Mouse (Mus musculus): ENCODE measurements around the gene Trex1. TPM values are rescaled to one million over a fixed set of nuclear protein-coding genes. Genes with fewer than 3 reads are reported as not detected.

The Trex1 gene
- polyA plus RNA-seq, 1 experiment from 2014 or later: 14.5 TPM

GRCm38 (mm10) chr9:109056081-109056690, 3.3 kb downstream of the Trex1 start:
- Histone ChIP-seq H3K9ac (replicated peaks) (0 out of 2 replicates have a peak overlapping the region, but pooled peaks have one; percentile 25), H3K4me3 (replicated peaks) (no peak overlapping the region), H3K4me1 (replicated peaks) (peaks cover 25% of the 10 kb centered on the region), H3K9me3 (no peaks in the 10 kb centered on the region), H3K4me2 (replicated peaks) (no peak overlapping the region), H3K27me3 (no peaks in the 10 kb centered on the region), H3K27ac (no peak overlapping the region), H3K36me3 (peaks cover 44% of the 10 kb centered on the region)
- WGBS: 94% methylated on average over 17 of the region's 17 CpGs
- ATAC-seq: no peak

DNA sequence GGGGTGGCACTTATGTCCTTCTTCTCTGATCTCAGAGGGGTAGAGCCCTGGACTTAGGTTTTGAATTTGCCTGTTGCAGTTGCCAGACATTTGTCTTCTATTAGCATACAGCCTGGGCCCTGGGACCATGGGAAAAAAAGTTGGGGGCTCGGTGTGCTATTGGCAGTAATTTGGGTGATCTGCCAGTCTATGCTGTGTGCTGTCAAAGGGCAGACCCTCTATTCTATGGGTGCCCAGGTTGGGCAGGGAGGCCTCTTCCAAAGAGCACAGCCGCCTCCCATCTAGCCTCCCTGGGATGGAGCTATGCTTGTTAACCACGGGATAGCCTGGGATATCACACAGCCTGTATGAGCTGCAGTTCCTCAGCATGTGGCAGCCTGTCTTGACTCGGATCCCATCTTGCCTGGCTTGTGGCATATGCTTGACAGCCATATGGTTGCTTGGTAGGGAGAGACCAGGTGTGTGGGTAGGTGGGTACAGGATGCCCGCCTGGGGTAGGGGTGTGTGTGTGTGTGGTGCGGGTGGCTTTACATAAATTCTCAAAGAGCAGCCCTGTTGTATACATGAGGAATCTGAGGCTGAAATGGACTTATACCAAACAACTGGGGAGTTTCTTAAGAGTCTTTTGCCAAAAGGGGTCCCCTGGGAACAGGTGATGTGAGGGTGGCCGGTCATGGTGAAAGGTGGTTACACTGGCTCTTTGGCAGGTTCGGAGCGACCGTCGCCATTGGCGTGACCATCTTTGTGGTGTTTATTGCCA, 4.1 kb downstream of the Trex1 start:
- Histone ChIP-seq H3K4me3 (replicated peaks) (peak overlapping the region; percentile 34), H3K36me3 (peaks cover 36% of the 10 kb centered on the region), H3K4me2 (replicated peaks) (peak overlapping the region; percentile 50), H3K27ac (peak overlapping the region; percentile 30; the same call in 1 of the 2 replicates), H3K9me3 (no peaks in the 10 kb centered on the region), H3K27me3 (no peaks in the 10 kb centered on the region), H3K9ac (replicated peaks) (peak overlapping the region; percentile 55), H3K4me1 (replicated peaks) (peaks cover 25% of the 10 kb centered on the region)
- no peak for ATAC-seq
- WGBS: 88% methylated on average over 12 of the region's 12 CpGs

- H3K9me3 ChIP-seq: no peaks in the 10 kb centered on the region
- WGBS: 9% methylated on average over 7 of the region's 7 CpGs
- ATAC-seq: peak; percentile 74
- peak overlapping the region; percentile 34 for H3K4me3 ChIP-seq (replicated peaks)
- H3K27ac ChIP-seq: peak overlapping the region; percentile 30
- H3K27me3 ChIP-seq: no peaks in the 10 kb centered on the region
- H3K4me1 ChIP-seq (replicated peaks): peaks cover 23% of the 10 kb centered on the region
- H3K4me2 ChIP-seq (replicated peaks): peak overlapping the region; percentile 50
- H3K36me3 ChIP-seq: peaks cover 30% of the 10 kb centered on the region
- peak overlapping the region; percentile 55 for H3K9ac ChIP-seq (replicated peaks)
These were observed 4.8 kb downstream of the Trex1 start for GRCm38 (mm10) chr9:109054712-109055111.

GRCm38 (mm10) chr9:109053851-109054250, 5.7 kb downstream of the Trex1 start:
- Histone ChIP-seq H3K36me3 (peaks cover 30% of the 10 kb centered on the region), H3K27ac (no peak overlapping the region), H3K9ac (replicated peaks) (no peak overlapping the region), H3K4me1 (replicated peaks) (peaks cover 16% of the 10 kb centered on the region), H3K4me2 (replicated peaks) (no peak overlapping the region), H3K9me3 (no peaks in the 10 kb centered on the region), H3K27me3 (no peaks in the 10 kb centered on the region), H3K4me3 (replicated peaks) (no peak overlapping the region)
- 82% methylated on average over 6 of the region's 6 CpGs for WGBS
- ATAC-seq: no peak

GRCm38 (mm10) chr9:109053366-109053765, 6.2 kb downstream of the Trex1 start:
- WGBS: 79% methylated on average over 3 of the region's 3 CpGs
- Histone ChIP-seq H3K4me1 (replicated peaks) (peaks cover 11% of the 10 kb centered on the region), H3K9ac (replicated peaks) (no peak overlapping the region), H3K36me3 (peaks cover 25% of the 10 kb centered on the region), H3K4me2 (replicated peaks) (no peak overlapping the region), H3K27ac (no peak overlapping the region), H3K4me3 (replicated peaks) (no peak overlapping the region), H3K27me3 (no peaks in the 10 kb centered on the region), H3K9me3 (no peaks in the 10 kb centered on the region)
- ATAC-seq: no peak

DNA sequence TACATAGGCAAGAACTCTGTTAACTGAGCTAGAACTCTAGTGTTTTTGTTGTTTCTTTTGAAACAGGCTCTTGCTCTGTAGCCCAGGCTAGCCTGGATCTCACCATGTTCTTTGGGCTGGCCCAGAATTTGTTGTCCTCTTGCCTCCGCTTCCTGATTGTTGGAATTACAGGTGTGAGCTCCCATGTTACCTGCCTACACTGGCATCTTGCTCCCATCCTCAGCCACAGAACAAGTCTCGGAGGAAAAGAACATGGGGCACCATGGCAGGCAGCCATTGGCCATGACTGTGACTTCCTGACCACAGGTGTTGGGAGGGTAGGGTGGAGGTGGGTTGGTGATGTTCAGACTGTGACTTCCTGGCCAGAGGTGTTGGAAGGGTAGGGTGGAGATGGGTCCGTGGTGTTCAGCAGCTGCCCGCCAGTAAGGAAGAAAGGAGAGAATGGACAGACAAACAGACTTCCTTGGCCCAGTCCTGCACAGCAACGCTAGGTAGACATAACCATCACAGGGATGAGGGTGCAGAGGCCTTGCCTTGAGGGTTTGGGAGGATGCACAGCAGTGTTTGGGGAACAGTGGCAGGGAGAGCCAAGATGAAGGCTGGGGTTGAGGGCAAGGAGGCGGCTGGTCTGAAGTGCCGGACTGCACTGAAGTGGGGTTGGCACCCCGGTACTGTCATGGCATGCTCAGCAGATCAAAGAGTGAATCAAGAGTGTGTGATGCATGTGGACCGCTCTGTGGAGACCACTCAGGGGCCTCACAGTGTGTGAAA, 6.9 kb downstream of the Trex1 start:
- WGBS: 87% methylated on average over 9 of the region's 9 CpGs
- no peak for ATAC-seq
- H3K27me3 ChIP-seq: no peaks in the 10 kb centered on the region
- H3K4me2 ChIP-seq (replicated peaks): no peak overlapping the region
- H3K4me3 ChIP-seq (replicated peaks): no peak overlapping the region
- H3K9ac ChIP-seq (replicated peaks): no peak overlapping the region
- H3K4me1 ChIP-seq (replicated peaks): peaks cover 11% of the 10 kb centered on the region
- peaks cover 18% of the 10 kb centered on the region for H3K36me3 ChIP-seq
- H3K27ac ChIP-seq: no peak overlapping the region
- H3K9me3 ChIP-seq: no peaks in the 10 kb centered on the region

DNA sequence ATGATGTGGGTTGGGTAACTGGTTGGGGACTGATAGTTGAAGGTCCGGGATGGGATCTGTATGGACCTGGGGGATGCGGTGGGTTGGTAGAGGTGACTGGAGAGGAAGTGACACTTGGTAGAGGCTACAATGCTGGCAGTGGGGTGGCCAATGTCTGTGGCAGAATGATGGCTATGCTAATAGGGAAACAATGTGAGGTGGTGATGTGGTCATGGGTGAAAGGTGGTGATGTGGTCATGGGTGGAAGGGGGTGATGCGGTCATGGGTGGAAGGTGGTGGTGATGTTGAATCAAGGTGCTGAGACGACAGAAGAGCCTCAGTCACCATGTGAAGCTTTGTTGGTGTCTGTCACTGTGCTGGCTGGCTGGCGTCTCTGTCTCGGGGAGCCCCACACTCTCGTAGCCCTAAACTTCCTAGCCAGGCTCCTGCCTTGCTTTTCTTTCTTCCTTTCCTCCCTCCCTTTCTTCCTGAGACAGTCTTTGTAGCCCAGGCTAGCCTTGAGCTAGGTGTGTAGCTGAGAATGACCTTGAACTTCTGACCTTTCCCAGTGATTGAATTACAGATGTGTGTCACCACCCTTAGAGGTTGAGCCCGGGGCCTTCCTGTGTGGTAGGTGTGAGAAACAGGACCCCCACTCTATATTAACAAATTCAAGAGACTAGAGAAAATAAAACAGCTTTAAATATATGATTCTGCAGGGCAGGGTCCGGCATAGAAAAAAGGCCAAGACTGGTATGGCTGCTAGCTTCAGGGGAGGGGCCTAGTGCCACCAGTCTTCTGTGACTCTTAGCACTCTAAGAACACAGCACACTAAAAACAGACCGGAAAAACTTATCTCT, 7.7 kb downstream of the Trex1 start:
- H3K36me3 ChIP-seq: peaks cover 10% of the 10 kb centered on the region
- H3K9ac ChIP-seq (replicated peaks): no peak overlapping the region
- H3K27ac ChIP-seq: no peak overlapping the region
- no peak overlapping the region for H3K4me2 ChIP-seq (replicated peaks)
- no peak for ATAC-seq
- no peaks in the 10 kb centered on the region for H3K27me3 ChIP-seq
- H3K4me1 ChIP-seq (replicated peaks): peaks cover 11% of the 10 kb centered on the region
- H3K9me3 ChIP-seq: no peaks in the 10 kb centered on the region
- 91% methylated on average over 10 of the region's 10 CpGs for WGBS
- no peak overlapping the region for H3K4me3 ChIP-seq (replicated peaks)

GRCm38 (mm10) chr9:109051011-109051501, 8.5 kb downstream of the Trex1 start:
- no peaks in the 10 kb centered on the region for H3K27me3 ChIP-seq
- no peaks in the 10 kb centered on the region for H3K9me3 ChIP-seq
- WGBS: 92% methylated on average over 13 of the region's 13 CpGs
- no peak overlapping the region for H3K4me3 ChIP-seq (replicated peaks)
- 0 out of 2 replicates have a peak, but pooled peaks cover 2% of the 10 kb centered on the region for H3K36me3 ChIP-seq
- H3K4me1 ChIP-seq (replicated peaks): peaks cover 11% of the 10 kb centered on the region
- ATAC-seq: no peak
- no peak overlapping the region for H3K9ac ChIP-seq (replicated peaks)
- H3K4me2 ChIP-seq (replicated peaks): no peak overlapping the region
- no peak overlapping the region for H3K27ac ChIP-seq

- Histone ChIP-seq H3K27me3 (no peaks in the 10 kb centered on the region), H3K27ac (no peak overlapping the region), H3K4me3 (replicated peaks) (no peak overlapping the region), H3K4me2 (replicated peaks) (no peak overlapping the region), H3K4me1 (replicated peaks) (peaks cover 11% of the 10 kb centered on the region), H3K9me3 (no peaks in the 10 kb centered on the region), H3K36me3 (no peaks in the 10 kb centered on the region), H3K9ac (replicated peaks) (no peak overlapping the region)
- 86% methylated on average over 3 of the region's 3 CpGs for WGBS
- no peak for ATAC-seq
These were observed 8.9 kb downstream of the Trex1 start for GRCm38 (mm10) chr9:109050674-109050997.

DNA sequence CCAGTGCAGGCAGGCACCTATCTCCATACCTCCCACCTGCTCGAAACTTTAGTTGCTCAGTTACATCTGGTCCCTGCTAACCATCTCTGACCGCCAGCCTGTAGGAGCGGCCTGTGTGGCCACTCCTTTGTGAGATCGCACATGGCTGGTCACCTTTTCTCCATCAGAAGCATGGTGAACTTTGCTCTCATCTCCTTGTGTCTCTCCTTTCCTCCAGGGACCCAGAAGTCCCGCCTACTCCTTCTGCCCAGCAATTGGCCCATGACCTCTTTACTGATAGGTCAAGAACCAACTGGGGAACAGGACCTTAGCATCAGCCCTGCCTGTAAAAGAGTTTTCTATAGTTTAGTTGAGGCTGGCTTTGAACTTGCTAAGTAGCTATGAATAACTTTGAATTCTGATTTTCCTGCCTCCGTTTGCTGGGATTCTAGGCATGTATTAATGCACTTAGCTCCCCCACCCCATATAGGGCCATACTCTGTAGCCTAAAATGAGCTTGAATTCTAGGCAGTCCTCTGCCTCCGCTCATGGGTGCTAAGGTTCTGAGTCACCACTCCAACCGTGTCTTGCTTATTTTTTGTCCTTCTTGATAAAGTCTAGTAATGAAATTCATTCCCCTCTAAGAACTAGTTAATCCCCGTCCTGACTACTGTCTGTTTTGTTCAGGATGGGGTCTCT, 9.4 kb downstream of the Trex1 start:
- Histone ChIP-seq H3K4me1 (replicated peaks) (peaks cover 8% of the 10 kb centered on the region), H3K9me3 (no peaks in the 10 kb centered on the region), H3K36me3 (no peaks in the 10 kb centered on the region), H3K4me3 (replicated peaks) (no peak overlapping the region), H3K27me3 (no peaks in the 10 kb centered on the region), H3K9ac (replicated peaks) (no peak overlapping the region), H3K27ac (no peak overlapping the region), H3K4me2 (replicated peaks) (no peak overlapping the region)
- 84% methylated on average over 9 of the region's 9 CpGs for WGBS
- ATAC-seq: no peak

- H3K4me1 ChIP-seq (replicated peaks): peaks cover under 1% of the 10 kb centered on the region
- H3K27ac ChIP-seq: no peak overlapping the region
- ATAC-seq: no peak
- no peaks in the 10 kb centered on the region for H3K27me3 ChIP-seq
- no peak overlapping the region for H3K4me3 ChIP-seq (replicated peaks)
- 80% methylated on average over 7 of the region's 7 CpGs for WGBS
- H3K36me3 ChIP-seq: no peaks in the 10 kb centered on the region
- H3K9me3 ChIP-seq: no peaks in the 10 kb centered on the region
- H3K9ac ChIP-seq (replicated peaks): no peak overlapping the region
- H3K4me2 ChIP-seq (replicated peaks): no peak overlapping the region
These were observed 10.2 kb downstream of the Trex1 start for GRCm38 (mm10) chr9:109049316-109049715.

Measured in midbrain, embryonic 13.5 days (tissue).